Mouse (Mus musculus) embryonic fibroblast, embryonic 13.5 days (primary cell): ENCODE measurements at regions not wholly inside any gene's neighbourhood (a gene's known extent, or its start where the extent isn't known, plus 50 kb on each side); places are given as distances from the start of the nearest gene placed in this dataset.

Experiments used
- CTCF ChIP-seq: IDR thresholded peaks from 2 replicates; pipeline ENCODE4 v1.5.1; 2011; ENCODE audit warnings: mild to moderate bottlenecking, control low read depth, low read length, moderate library complexity, borderline replicate concordance; ENCODE audit not compliant: insufficient read depth
- POLR2A ChIP-seq: IDR thresholded peaks from 2 replicates; pipeline ENCODE4 v1.6.1; 2011; ENCODE audit warnings: low read depth, mild to moderate bottlenecking, control low read depth, low read length, moderate library complexity

DNA sequence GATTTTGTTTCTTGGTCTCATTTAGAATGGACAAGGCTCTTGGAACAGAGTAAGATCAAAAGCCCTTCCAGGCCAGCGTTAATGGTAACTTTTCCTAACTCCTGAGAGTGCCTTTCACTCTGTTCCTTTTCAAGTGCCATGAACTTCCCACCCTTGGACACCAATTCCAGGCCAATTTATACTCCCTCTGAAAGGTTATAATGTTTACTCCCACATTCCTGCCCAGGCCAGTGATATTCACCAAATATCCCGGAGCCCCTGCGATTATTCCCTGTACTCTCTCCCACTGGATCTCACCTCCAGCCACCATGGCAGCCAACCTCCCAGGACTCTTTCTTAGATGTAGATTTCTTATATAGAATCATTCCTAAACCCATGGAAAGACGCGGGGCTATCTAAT lies 123.2 kb downstream of the Twistnb start:
- no peak for TF ChIP-seq CTCF
- TF ChIP-seq POLR2A: no peak
